Mouse (Mus musculus): ENCODE measurements around the gene Etv6. TPM values are rescaled to one million over a fixed set of nuclear protein-coding genes. Genes with fewer than 3 reads are reported as not detected.

Gene Etv6
- polyA plus RNA-seq, 1 experiment from 2014 or later = 5.9 TPM

- Histone ChIP-seq H3K27me3 (ENCODE audit: control insufficient read depth, insufficient read depth, low read length) (no peaks in the 10 kb centered on the region), H3K27ac (replicated peaks) (peak overlapping the region; percentile 4; the same call in 1 of the 2 replicates), H3K9me3 (ENCODE audit: control insufficient read depth, low read length) (no peaks in the 10 kb centered on the region), H3K4me2 (replicated peaks; ENCODE audit: low read depth) (peak overlapping the region; percentile 38), H3K36me3 (ENCODE audit: control insufficient read depth, insufficient read depth, low read length) (no peaks in the 10 kb centered on the region), H3K4me1 (replicated peaks; ENCODE audit: control insufficient read depth, insufficient read depth) (0 out of 2 replicates have a peak, but pooled peaks cover 6% of the 10 kb centered on the region), H3K9ac (ENCODE audit: low read length) (no peak overlapping the region), H3K4me3 (ENCODE audit: low read depth, low read length) (no peak overlapping the region; the same call in 1 of the 2 replicates)
- TF ChIP-seq CTCF (IDR thresholded peaks at IDR 0.05; ENCODE audit: low read depth) = no peak
- no peak for TF ChIP-seq EP300 (optimal IDR thresholded peaks at IDR 0.05)
- peak; percentile 49 for DNase-seq (ENCODE audit: low spot score)
- peak; percentile 67 for ATAC-seq (ENCODE audit: low FRiP score, low TSS enrichment)
- WGBS = 68% methylated on average over 19 of the region's 19 CpGs
These were observed 172.1 kb downstream of the Etv6 start for GRCm38 (mm10) chr6:134207391-134208179.

GRCm38 (mm10) chr6:134208180-134208952, 172.9 kb downstream of the Etv6 start:
- 0 out of 2 replicates have a peak, but pooled peaks cover 6% of the 10 kb centered on the region for H3K4me1 ChIP-seq (replicated peaks; ENCODE audit: control insufficient read depth, insufficient read depth)
- H3K9me3 ChIP-seq (ENCODE audit: control insufficient read depth, low read length) = no peaks in the 10 kb centered on the region
- ATAC-seq (ENCODE audit: low FRiP score, low TSS enrichment) (no peak), DNase-seq (ENCODE audit: low spot score) (no peak)
- peak overlapping the region; percentile 4; the same call in 1 of the 2 replicates for H3K27ac ChIP-seq (replicated peaks)
- no peaks in the 10 kb centered on the region for H3K36me3 ChIP-seq (ENCODE audit: control insufficient read depth, insufficient read depth, low read length)
- H3K9ac ChIP-seq (ENCODE audit: low read length) = no peak overlapping the region
- no peak overlapping the region; the same call in 1 of the 2 replicates for H3K4me3 ChIP-seq (ENCODE audit: low read depth, low read length)
- H3K4me2 ChIP-seq (replicated peaks; ENCODE audit: low read depth) = peak overlapping the region; percentile 38
- H3K27me3 ChIP-seq (ENCODE audit: control insufficient read depth, insufficient read depth, low read length) = no peaks in the 10 kb centered on the region
- TF ChIP-seq CTCF (IDR thresholded peaks at IDR 0.05; ENCODE audit: low read depth) = no peak
- no peak for TF ChIP-seq EP300 (optimal IDR thresholded peaks at IDR 0.05)
- WGBS = 41% methylated on average over 14 of the region's 14 CpGs

- TF ChIP-seq EP300 (optimal IDR thresholded peaks at IDR 0.05) (no peak), CTCF (IDR thresholded peaks at IDR 0.05; ENCODE audit: low read depth) (no peak)
- H3K27me3 ChIP-seq (ENCODE audit: control insufficient read depth, insufficient read depth, low read length) = no peaks in the 10 kb centered on the region
- H3K4me1 ChIP-seq (replicated peaks; ENCODE audit: control insufficient read depth, insufficient read depth) = 0 out of 2 replicates have a peak, but pooled peaks cover 6% of the 10 kb centered on the region
- H3K36me3 ChIP-seq (ENCODE audit: control insufficient read depth, insufficient read depth, low read length) = no peaks in the 10 kb centered on the region
- no peak overlapping the region for H3K4me2 ChIP-seq (replicated peaks; ENCODE audit: low read depth)
- H3K9me3 ChIP-seq (ENCODE audit: control insufficient read depth, low read length) = no peaks in the 10 kb centered on the region
- WGBS = 77% methylated on average over 13 of the region's 13 CpGs
- no peak overlapping the region for H3K9ac ChIP-seq (ENCODE audit: low read length)
- H3K4me3 ChIP-seq (ENCODE audit: low read depth, low read length) = no peak overlapping the region
- no peak for ATAC-seq (ENCODE audit: low FRiP score, low TSS enrichment)
- H3K27ac ChIP-seq (replicated peaks) = no peak overlapping the region
- no peak for DNase-seq (ENCODE audit: low spot score)
These were observed 175.4 kb downstream of the Etv6 start for GRCm38 (mm10) chr6:134210675-134211457.

GRCm38 (mm10) chr6:134211458-134211776, 175.9 kb downstream of the Etv6 start:
- Histone ChIP-seq H3K27me3 (ENCODE audit: control insufficient read depth, insufficient read depth, low read length) (no peaks in the 10 kb centered on the region), H3K9me3 (ENCODE audit: control insufficient read depth, low read length) (no peaks in the 10 kb centered on the region), H3K9ac (ENCODE audit: low read length) (no peak overlapping the region), H3K27ac (replicated peaks) (no peak overlapping the region), H3K4me3 (ENCODE audit: low read depth, low read length) (no peak overlapping the region), H3K36me3 (ENCODE audit: control insufficient read depth, insufficient read depth, low read length) (no peaks in the 10 kb centered on the region), H3K4me2 (replicated peaks; ENCODE audit: low read depth) (no peak overlapping the region), H3K4me1 (replicated peaks; ENCODE audit: control insufficient read depth, insufficient read depth) (0 out of 2 replicates have a peak, but pooled peaks cover 6% of the 10 kb centered on the region)
- whole genome bisulfite sequencing = 80% methylated on average over 9 of the region's 9 CpGs
- no peak for TF ChIP-seq EP300 (optimal IDR thresholded peaks at IDR 0.05)
- 0 out of 2 replicates have a peak, but pooled peaks have one; percentile 19 for TF ChIP-seq CTCF (IDR thresholded peaks at IDR 0.05; ENCODE audit: low read depth)
- ATAC-seq (ENCODE audit: low FRiP score, low TSS enrichment) = no peak
- no peak for DNase-seq (ENCODE audit: low spot score)

GRCm38 (mm10) chr6:134217747-134218146, 182.2 kb downstream of the Etv6 start:
- H3K9me3 ChIP-seq (ENCODE audit: control insufficient read depth, low read length) = no peaks in the 10 kb centered on the region
- 86% methylated on average over 6 of the region's 6 CpGs for WGBS
- H3K27ac ChIP-seq (replicated peaks) = no peak overlapping the region
- ATAC-seq (ENCODE audit: low FRiP score, low TSS enrichment) = 0 out of 2 replicates have a peak, but pooled peaks have one; percentile 29
- no peak for DNase-seq (ENCODE audit: low spot score)
- no peaks in the 10 kb centered on the region for H3K36me3 ChIP-seq (ENCODE audit: control insufficient read depth, insufficient read depth, low read length)
- H3K9ac ChIP-seq (ENCODE audit: low read length) = no peak overlapping the region
- TF ChIP-seq EP300 (optimal IDR thresholded peaks at IDR 0.05) = no peak
- no peak for TF ChIP-seq CTCF (IDR thresholded peaks at IDR 0.05; ENCODE audit: low read depth)
- H3K27me3 ChIP-seq (ENCODE audit: control insufficient read depth, insufficient read depth, low read length) = no peaks in the 10 kb centered on the region
- no peak overlapping the region for H3K4me3 ChIP-seq (ENCODE audit: low read depth, low read length)
- no peak overlapping the region for H3K4me2 ChIP-seq (replicated peaks; ENCODE audit: low read depth)
- H3K4me1 ChIP-seq (replicated peaks; ENCODE audit: control insufficient read depth, insufficient read depth) = peaks cover 10% of the 10 kb centered on the region; the same call in 1 of the 2 replicates
